Mouse (Mus musculus): ENCODE measurements at regions not wholly inside any gene's neighbourhood (a gene's known extent, or its start where the extent isn't known, plus 50 kb on each side); places are given as distances from the start of the nearest gene placed in this dataset.

- DNase-seq (ENCODE audit: low read depth, low spot score), result no peak
Observed at GRCm38 (mm10) chr10:56587205-56587604, 210.1 kb downstream of the Gja1 start.

- peak; percentile 23 for DNase-seq (ENCODE audit: low read depth, low spot score)
Observed at GRCm38 (mm10) chr10:56597382-56597781, 220.3 kb downstream of the Gja1 start.

GRCm38 (mm10) chr10:56598191-56598590 lies 221.1 kb downstream of the Gja1 start:
- peak; percentile 75 for DNase-seq (ENCODE audit: low read depth, low spot score)

GRCm38 (mm10) chr10:56599923-56600322 lies 222.8 kb downstream of the Gja1 start:
- peak; percentile 14 for DNase-seq (ENCODE audit: low read depth, low spot score)

GRCm38 (mm10) chr10:56611564-56612288 lies 234.6 kb downstream of the Gja1 start:
- no peak for DNase-seq (ENCODE audit: low read depth, low spot score)

- DNase-seq (ENCODE audit: low read depth, low spot score), result no peak
Observed at GRCm38 (mm10) chr10:56642656-56643055, 265.5 kb downstream of the Gja1 start.

- no peak for DNase-seq (ENCODE audit: low read depth, low spot score)
Observed at GRCm38 (mm10) chr10:56643376-56644135, 266.4 kb downstream of the Gja1 start.

GRCm38 (mm10) chr10:56660501-56660900 lies 283.4 kb downstream of the Gja1 start:
- peak; percentile 5 for DNase-seq (ENCODE audit: low read depth, low spot score)

- no peak for DNase-seq (ENCODE audit: low read depth, low spot score)
Observed at GRCm38 (mm10) chr10:56673919-56674318, 296.8 kb downstream of the Gja1 start.

GRCm38 (mm10) chr10:56682901-56683300 lies 305.8 kb downstream of the Gja1 start:
- peak; percentile 16 for DNase-seq (ENCODE audit: low read depth, low spot score)

GRCm38 (mm10) chr10:56685655-56686250 lies 308.6 kb downstream of the Gja1 start:
- DNase-seq (ENCODE audit: low read depth, low spot score), result no peak

GRCm38 (mm10) chr10:56691467-56691866 lies 314.3 kb downstream of the Gja1 start:
- no peak for DNase-seq (ENCODE audit: low read depth, low spot score)

GRCm38 (mm10) chr10:56695100-56695499 lies 318.0 kb downstream of the Gja1 start:
- no peak for DNase-seq (ENCODE audit: low read depth, low spot score)

- DNase-seq (ENCODE audit: low read depth, low spot score), result peak; percentile 58
Observed at GRCm38 (mm10) chr10:56700126-56700525, 323.0 kb downstream of the Gja1 start.

- DNase-seq (ENCODE audit: low read depth, low spot score), result no peak
Observed at GRCm38 (mm10) chr10:56708411-56708810, 331.3 kb downstream of the Gja1 start.

- DNase-seq (ENCODE audit: low read depth, low spot score), result no peak
Observed at GRCm38 (mm10) chr10:56708886-56709285, 331.8 kb downstream of the Gja1 start.

- DNase-seq (ENCODE audit: low read depth, low spot score), result no peak
Observed at GRCm38 (mm10) chr10:56712611-56713105, 335.5 kb downstream of the Gja1 start.

- DNase-seq (ENCODE audit: low read depth, low spot score), result no peak
Observed at GRCm38 (mm10) chr10:56737073-56737472, 359.9 kb downstream of the Gja1 start.

GRCm38 (mm10) chr10:56739621-56740020 lies 362.5 kb downstream of the Gja1 start:
- DNase-seq (ENCODE audit: low read depth, low spot score), result no peak

GRCm38 (mm10) chr10:56752134-56752533 lies 375.0 kb downstream of the Gja1 start:
- DNase-seq (ENCODE audit: low read depth, low spot score), result peak; percentile 5

GRCm38 (mm10) chr10:56753576-56753975 lies 376.4 kb downstream of the Gja1 start:
- no peak for DNase-seq (ENCODE audit: low read depth, low spot score)

GRCm38 (mm10) chr10:56754546-56755175 lies 377.5 kb downstream of the Gja1 start:
- peak; percentile 38 for DNase-seq (ENCODE audit: low read depth, low spot score)

All from skeletal muscle tissue, adult 2 months (tissue).